Mouse (Mus musculus) liver, embryonic 14.5 days (tissue): ENCODE measurements at regions not wholly inside any gene's neighbourhood (a gene's known extent, or its start where the extent isn't known, plus 50 kb on each side); places are given as distances from the start of the nearest gene placed in this dataset.
A peak's percentile ranks its signal among the peaks of the same experiment; 100 is the strongest.

Source experiments
- ATAC-seq: fragments of 200-750 bp; cut with Nextera tagmentation; 2 replicates; pipeline ENCODE4 v1.8.0; 2017; ENCODE audit warnings: moderate number of reproducible peaks, mild to moderate bottlenecking, moderate library complexity; ENCODE audit not compliant: insufficient read depth
- DNase-seq, 3 experiments: peaks; one replicate each; pipeline ENCODE4 v3.0.0-alpha.2; 2012 to 2013; ENCODE audit warnings: low read depth in 3 of 3, low spot score in 3 of 3
- H3K27ac ChIP-seq: fragments of 300-500 bp; sonication (generic); 2 replicates; pipeline ENCODE4 v1.5.1; 2014; ENCODE audit warnings: moderate library complexity, mild to moderate bottlenecking, control low read depth, inconsistent platforms
- H3K27me3 ChIP-seq: fragments of 300-500 bp; sonication (generic); 2 replicates; pipeline ENCODE4 v1.6.1; 2014; ENCODE audit warnings: mild to moderate bottlenecking, low read length, moderate library complexity; ENCODE audit not compliant: control insufficient read depth, insufficient read depth
- H3K36me3 ChIP-seq: fragments of 300-500 bp; sonication (generic); replicated peaks from 2 replicates; pipeline ENCODE4 v1.6.1; 2014; ENCODE audit warnings: low read depth; ENCODE audit not compliant: control insufficient read depth, insufficient read depth
- H3K4me1 ChIP-seq, 2 experiments: fragments of 200-500 bp in 1 of 2; fragments of 300-500 bp in 1 of 2; sonication (generic) in 1 of 2; replicated peaks; 2 replicates each; pipeline ENCODE4 v1.6.1; 2012 to 2014; ENCODE audit warnings: antibody characterized with exemption in 1 of 2, inconsistent platforms in 1 of 2, low read length in 1 of 2; ENCODE audit not compliant: control insufficient read depth in 2 of 2, insufficient read depth in 2 of 2
- H3K4me2 ChIP-seq: fragments of 300-500 bp; sonication (generic); 2 replicates; pipeline ENCODE4 v1.6.1; 2014; ENCODE audit warnings: low read depth, mild to moderate bottlenecking, control low read depth, moderate library complexity
- H3K4me3 ChIP-seq, 2 experiments: fragments of 200-500 bp in 1 of 2; fragments of 300-500 bp in 1 of 2; sonication (generic) in 1 of 2; 2 replicates each; pipeline ENCODE4 v1.5.1; 2012 to 2014; ENCODE audit warnings: low read depth in 2 of 2, low read length in 2 of 2, mild to moderate bottlenecking in 2 of 2, control low read depth in 1 of 2, inconsistent platforms in 1 of 2, moderate library complexity in 1 of 2; ENCODE audit not compliant: insufficient read depth in 1 of 2
- H3K9ac ChIP-seq: fragments of 300-500 bp; sonication (generic); replicated peaks from 2 replicates; pipeline ENCODE4 v1.6.1; 2014; ENCODE audit warnings: mild to moderate bottlenecking, control low read depth, moderate library complexity
- H3K9me3 ChIP-seq: fragments of 300-500 bp; sonication (generic); 2 replicates; pipeline ENCODE4 v1.6.1; 2016; ENCODE audit warnings: low read length, mixed read lengths; ENCODE audit not compliant: control insufficient read depth
- CTCF ChIP-seq: IDR thresholded peaks from 2 replicates; pipeline ENCODE4 v1.5.1; 2016; ENCODE audit warnings: antibody characterized with exemption, low read depth, control low read depth
- EP300 ChIP-seq: IDR thresholded peaks from 2 replicates; pipeline ENCODE4 v1.6.1; 2016; ENCODE audit warnings: antibody characterized with exemption, low read depth
- WGBS: fragments of 180-500 bp; shearing (Covaris S2); extraction: QIAGEN DNeasy Blood & Tissue Kit; methylation state at CpG from one replicate; pipeline ENCODE4 v1.1.7; 2014; ENCODE audit not compliant: insufficient replicate concordance; 5-methylcytosine and 5-hydroxymethylcytosine counted together

GRCm38 (mm10) chr7:83489790-83490189 lies 94.9 kb upstream of the Tmc3 start:
- Histone ChIP-seq H3K9me3 (no peaks in the 10 kb centered on the region), H3K9ac (no peak overlapping the region), H3K4me3 (no peak overlapping the region), H3K4me1 (no peaks in the 10 kb centered on the region), H3K27me3 (no peaks in the 10 kb centered on the region), H3K4me2 (no peak overlapping the region), H3K27ac (no peak overlapping the region), H3K36me3 (no peaks in the 10 kb centered on the region)
- 50% methylated on average over 1 of the region's 1 CpGs for WGBS
- DNase-seq (no peak), ATAC-seq (no peak)
- TF ChIP-seq CTCF = peak; percentile 65
- no peak for TF ChIP-seq EP300

- 36% methylated on average over 2 of the region's 2 CpGs for WGBS
- no peak for DNase-seq
- Histone ChIP-seq H3K4me1 (no peaks in the 10 kb centered on the region), H3K27ac (no peak overlapping the region), H3K36me3 (no peaks in the 10 kb centered on the region), H3K9ac (no peak overlapping the region), H3K9me3 (no peaks in the 10 kb centered on the region), H3K4me3 (no peak overlapping the region), H3K4me2 (no peak overlapping the region), H3K27me3 (no peaks in the 10 kb centered on the region)
- ATAC-seq = no peak
- TF ChIP-seq EP300 (no peak), CTCF (no peak)
Measured at GRCm38 (mm10) chr7:83504996-83505645, 79.6 kb upstream of the Tmc3 start.

GRCm38 (mm10) chr7:83516295-83516694 lies 68.4 kb upstream of the Tmc3 start:
- H3K27me3 ChIP-seq = no peaks in the 10 kb centered on the region
- H3K27ac ChIP-seq = no peak overlapping the region
- H3K4me3 ChIP-seq = no peak overlapping the region
- no peak overlapping the region for H3K4me2 ChIP-seq
- TF ChIP-seq EP300 = no peak
- TF ChIP-seq CTCF = no peak
- DNase-seq (no peak), ATAC-seq (no peak)
- H3K36me3 ChIP-seq = no peaks in the 10 kb centered on the region
- no peaks in the 10 kb centered on the region for H3K9me3 ChIP-seq
- no peaks in the 10 kb centered on the region for H3K4me1 ChIP-seq
- WGBS = 30% methylated on average over 4 of the region's 4 CpGs
- H3K9ac ChIP-seq = no peak overlapping the region

GRCm38 (mm10) chr7:83521511-83521910 lies 63.2 kb upstream of the Tmc3 start:
- no peak for ATAC-seq

More at GRCm38 (mm10) chr7:83521511-83521910, 63.2 kb upstream of the Tmc3 start:
- 66% methylated on average over 7 of the region's 7 CpGs for WGBS
- TF ChIP-seq EP300 = no peak
- no peak for TF ChIP-seq CTCF
- Histone ChIP-seq H3K27me3 (no peaks in the 10 kb centered on the region), H3K27ac (no peak overlapping the region), H3K36me3 (no peaks in the 10 kb centered on the region), H3K4me2 (no peak overlapping the region), H3K9me3 (no peaks in the 10 kb centered on the region), H3K9ac (no peak overlapping the region), H3K4me1 (no peaks in the 10 kb centered on the region), H3K4me3 (no peak overlapping the region)
- no peak for DNase-seq
